Mouse (Mus musculus): ENCODE data around the gene Ssrp1.
A peak's percentile ranks its signal among the peaks of the same experiment; 100 is the strongest.

Gene Ssrp1

GRCm38 (mm10) chr2:85038336-85038735, 1.3 kb downstream of the Ssrp1 start:
- no peak for DNase-seq (ENCODE audit: low spot score)

- no peak for DNase-seq (ENCODE audit: low spot score)
These were observed 6.6 kb downstream of the Ssrp1 start for GRCm38 (mm10) chr2:85043623-85044022.

GRCm38 (mm10) chr2:85046222-85046621, 9.2 kb downstream of the Ssrp1 start:
- DNase-seq (ENCODE audit: low spot score): no peak

GRCm38 (mm10) chr2:85047081-85047480, 10.0 kb downstream of the Ssrp1 start:
- no peak for DNase-seq (ENCODE audit: low spot score)

- peak; percentile 95 for DNase-seq (ENCODE audit: low spot score)
These were observed 10.6 kb downstream of the Ssrp1 start, which contains the start of gene Tnks1bp1 for GRCm38 (mm10) chr2:85047596-85048167. Gene Tnks1bp1 (plus strand): TSS chr2:85048022.

- peak; percentile 76 for DNase-seq (ENCODE audit: low spot score)
These were observed 11.2 kb downstream of the Ssrp1 start for GRCm38 (mm10) chr2:85048168-85048751.

- DNase-seq (ENCODE audit: low spot score): no peak
These were observed 12.2 kb downstream of the Ssrp1 start for GRCm38 (mm10) chr2:85049277-85049676.

GRCm38 (mm10) chr2:85050001-85050634, 13.1 kb downstream of the Ssrp1 start:
- DNase-seq (ENCODE audit: low spot score): peak; percentile 79

- DNase-seq (ENCODE audit: low spot score): no peak
These were observed 13.7 kb downstream of the Ssrp1 start for GRCm38 (mm10) chr2:85050746-85051145.

GRCm38 (mm10) chr2:85053192-85053816, 16.3 kb downstream of the Ssrp1 start:
- DNase-seq (ENCODE audit: low spot score): no peak

GRCm38 (mm10) chr2:85056711-85057110, 19.7 kb downstream of the Ssrp1 start:
- no peak for DNase-seq (ENCODE audit: low spot score)

- DNase-seq (ENCODE audit: low spot score): no peak
These were observed 22.6 kb downstream of the Ssrp1 start for GRCm38 (mm10) chr2:85059677-85060076.

- peak; percentile 36 for DNase-seq (ENCODE audit: low spot score)
These were observed 23.6 kb downstream of the Ssrp1 start for GRCm38 (mm10) chr2:85060591-85061060.

GRCm38 (mm10) chr2:85061107-85061541, 24.1 kb downstream of the Ssrp1 start:
- no peak for DNase-seq (ENCODE audit: low spot score)

GRCm38 (mm10) chr2:85065141-85065875, 28.3 kb downstream of the Ssrp1 start:
- DNase-seq (ENCODE audit: low spot score): no peak

GRCm38 (mm10) chr2:85066937-85067336, 29.9 kb downstream of the Ssrp1 start:
- no peak for DNase-seq (ENCODE audit: low spot score)

- DNase-seq (ENCODE audit: low spot score): no peak
These were observed 31.0 kb downstream of the Ssrp1 start for GRCm38 (mm10) chr2:85067903-85068625.

- DNase-seq (ENCODE audit: low spot score): no peak
These were observed 31.6 kb downstream of the Ssrp1 start for GRCm38 (mm10) chr2:85068626-85069025.

- no peak for DNase-seq (ENCODE audit: low spot score)
These were observed 33.1 kb downstream of the Ssrp1 start for GRCm38 (mm10) chr2:85070086-85070485.

GRCm38 (mm10) chr2:85071921-85072320, 34.9 kb downstream of the Ssrp1 start:
- DNase-seq (ENCODE audit: low spot score): no peak

- DNase-seq (ENCODE audit: low spot score): no peak
These were observed 36.7 kb downstream of the Ssrp1 start for GRCm38 (mm10) chr2:85073751-85074150.

Measured in embryo, embryonic 10.5 days (tissue).